Mouse (Mus musculus): ENCODE results near the gene Copb1. TPM values are rescaled to one million over a fixed set of nuclear protein-coding genes. Genes with fewer than 3 reads are reported as not detected.

Gene Copb1
- 121 TPM for polyA plus RNA-seq (2014; fragmentation: Illumina TruSeq; extraction: RNeasy Lipid Tissue Mini Kit (QIAGEN cat#74804); ENCODE audit: low read depth, low replicate concordance)

GRCm38 (mm10) chr7:114253885-114254833 is at the start of gene Copb1:
Copb1 (minus strand) TSS chr7:114254711.

DNA sequence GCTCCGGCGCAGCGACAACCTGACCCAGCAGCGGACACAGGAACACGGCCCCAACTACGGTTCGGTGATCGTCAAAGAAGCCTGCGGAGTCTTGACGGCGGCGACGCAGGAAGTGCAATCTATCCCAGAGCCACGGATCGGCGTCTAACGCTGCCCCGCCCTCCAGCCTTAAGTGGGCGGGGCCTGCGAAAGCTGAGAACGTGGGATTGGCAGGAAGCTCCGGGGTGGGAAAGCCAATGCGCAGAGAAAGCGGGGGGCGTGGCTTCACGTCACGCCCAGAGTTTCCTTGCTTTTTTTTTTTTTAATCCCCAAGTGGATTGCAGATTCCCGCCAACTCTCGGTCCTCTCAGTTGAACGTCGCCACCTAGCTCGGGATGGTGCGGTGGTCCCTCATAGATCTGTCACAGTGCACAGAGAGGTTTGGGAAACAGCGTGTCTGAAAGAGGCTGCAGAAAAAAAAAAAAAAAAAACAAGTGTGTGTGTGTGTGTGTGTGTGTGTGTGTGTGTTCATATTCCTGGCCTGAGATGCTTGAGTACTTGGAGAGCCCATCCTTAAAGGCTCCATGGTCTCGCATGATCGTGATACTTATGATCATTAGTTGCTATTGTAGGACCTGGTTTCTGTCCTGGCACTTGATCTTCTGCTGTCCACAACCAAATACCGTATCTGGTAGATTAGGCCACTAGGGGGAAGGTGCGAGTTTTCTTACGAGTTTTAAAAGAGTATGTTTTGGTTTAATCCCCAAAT is 21.7 kb upstream of the Copb1 start, which contains the start of gene Psma1:
TSS of gene Psma1 (minus strand) at position 114 of the 748 bp plus-strand sequence.

Other genes starting within 250 kb of the Copb1 start
- gene Rras2, start 136.9 kb downstream of the Copb1 start, polyA plus RNA-seq (2014; fragmentation: Illumina TruSeq; extraction: RNeasy Lipid Tissue Mini Kit (QIAGEN cat#74804); ENCODE audit: low read depth, low replicate concordance): 28.3 TPM
- gene Psma1, start 21.4 kb upstream of the Copb1 start, polyA plus RNA-seq (2014; fragmentation: Illumina TruSeq; extraction: RNeasy Lipid Tissue Mini Kit (QIAGEN cat#74804); ENCODE audit: low read depth, low replicate concordance): 114 TPM
- 70.5 TPM for gene Pde3b, start 160.6 kb upstream of the Copb1 start, polyA plus RNA-seq (2014; fragmentation: Illumina TruSeq; extraction: RNeasy Lipid Tissue Mini Kit (QIAGEN cat#74804); ENCODE audit: low read depth, low replicate concordance)